In the genomic region with DNA sequence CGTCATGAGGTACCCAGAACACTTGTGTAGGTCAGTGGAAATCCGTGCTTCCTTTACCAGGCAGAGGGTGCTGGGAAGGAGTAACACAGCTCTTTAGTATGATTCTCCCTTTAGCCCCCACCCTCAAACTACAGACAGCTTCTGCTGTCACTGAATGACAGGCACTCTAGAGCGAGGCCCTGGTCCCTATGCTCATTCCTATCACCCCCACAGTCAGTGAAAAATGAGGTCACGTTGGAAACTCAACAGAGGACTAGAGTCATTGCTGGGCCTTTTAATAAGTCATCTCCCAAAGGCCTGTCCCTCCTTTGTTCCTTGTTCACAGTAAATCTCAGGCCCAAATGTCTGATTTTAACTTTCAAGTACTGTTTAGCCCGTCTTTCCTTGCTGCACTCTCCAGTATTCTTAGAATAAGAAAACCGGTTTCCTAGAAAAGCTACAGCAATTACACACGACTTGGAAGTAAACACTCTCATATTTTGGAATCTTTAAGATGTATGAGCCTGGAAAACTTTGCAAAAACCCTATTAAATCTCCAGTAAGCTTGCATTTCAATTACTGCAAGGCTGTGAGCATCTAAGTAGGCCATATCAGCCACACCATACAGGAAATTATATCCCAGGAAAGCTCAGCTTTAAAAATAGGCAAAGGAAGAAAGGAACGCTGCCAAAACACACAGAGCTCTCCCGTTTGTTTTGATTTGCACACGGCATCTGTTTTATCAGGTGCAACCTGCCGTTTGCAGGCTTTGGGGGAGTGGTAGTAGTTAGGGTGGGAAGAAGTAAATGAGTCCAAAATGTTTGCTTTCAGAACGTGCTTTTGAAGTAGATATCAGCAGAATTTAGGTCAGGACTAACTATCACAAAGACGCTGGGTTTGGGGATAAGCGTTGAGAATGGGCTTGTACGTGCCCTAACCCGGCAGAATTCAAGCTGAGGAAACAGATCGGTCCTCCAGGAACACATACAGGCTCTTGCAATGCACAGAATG, we compare ENCODE assay signal across 10 mouse cellular contexts. TPM values are rescaled to one million over a fixed set of nuclear protein-coding genes. Genes with fewer than 3 reads are reported as not detected.
DNase-seq lines count a peak whose midpoint lies in the region; ATAC-seq lines count a peak whose summit lies in the region.
"Had no signal": no experiment of that assay in that cellular context is flagged by ENCODE, and none has a peak within 500 bp of the region (broad histone marks: within the 10 kb centered on the region; RNA-seq: fewer than 3 reads in every experiment).

No protein-coding gene starts in this region.

- H3K4me2 ChIP-seq in hindbrain, embryonic 11.5 days (replicated peaks; ENCODE audit: low read depth, low read length): no peak overlapping the region
- peak overlapping the region; percentile 2; the same call in 1 of the 2 replicates for H3K4me2 ChIP-seq in heart, embryonic 11.5 days
- H3K4me2 ChIP-seq in liver, embryonic 11.5 days: no peak overlapping the region
- H3K4me2 ChIP-seq: neural tube, embryonic 12.5 days had no signal

- H3K4me1 ChIP-seq in hindbrain, embryonic 10.5 days (replicated peaks): peaks cover 25% of the 10 kb centered on the region
- peaks cover 3% of the 10 kb centered on the region; the same call in 1 of the 2 replicates for H3K4me1 ChIP-seq in hindbrain, embryonic 11.5 days (replicated peaks; ENCODE audit: control insufficient read depth, insufficient read depth, low read length)
- peaks cover 21% of the 10 kb centered on the region for H3K4me1 ChIP-seq in heart, embryonic 11.5 days (ENCODE audit: control insufficient read depth, insufficient read depth, low read length)
- peaks cover 11% of the 10 kb centered on the region for H3K4me1 ChIP-seq in liver, embryonic 11.5 days (replicated peaks; ENCODE audit: control insufficient read depth, insufficient read depth, low read length)

- H3K27me3 ChIP-seq in hindbrain, embryonic 10.5 days (ENCODE audit: insufficient read depth, poor library complexity, severe bottlenecking): no peaks in the 10 kb centered on the region
- no peaks in the 10 kb centered on the region for H3K27me3 ChIP-seq in hindbrain, embryonic 11.5 days (ENCODE audit: control insufficient read depth, insufficient read depth, low read length)
- no peaks in the 10 kb centered on the region for H3K27me3 ChIP-seq in heart, embryonic 11.5 days (ENCODE audit: control insufficient read depth, insufficient read depth, low read length)
- H3K27me3 ChIP-seq in liver, embryonic 11.5 days (replicated peaks; ENCODE audit: control insufficient read depth, insufficient read depth, low read length): no peaks in the 10 kb centered on the region
- H3K27me3 ChIP-seq: CH12.LX; neural tube, embryonic 12.5 days had no signal

- no peak for ATAC-seq in hindbrain, embryonic 11.5 days (ENCODE audit: low FRiP score)
- ATAC-seq in heart, embryonic 11.5 days (replicated peaks; ENCODE audit: insufficient number of reproducible peaks, low FRiP score, low TSS enrichment): no peak
- 0 out of 2 replicates have a peak, but pooled peaks have one; percentile 54 for ATAC-seq in liver, embryonic 11.5 days (replicated peaks; ENCODE audit: low FRiP score)

- H3K27ac ChIP-seq in hindbrain, embryonic 10.5 days: peak overlapping the region; percentile 53; the same call in 1 of the 2 replicates
- H3K27ac ChIP-seq in hindbrain, embryonic 11.5 days (ENCODE audit: low read depth, low read length): no peak overlapping the region
- H3K27ac ChIP-seq in heart, embryonic 11.5 days (ENCODE audit: low read depth, low read length): peak overlapping the region; percentile 75
- peak overlapping the region; percentile 8; the same call in 1 of the 2 replicates for H3K27ac ChIP-seq in liver, embryonic 11.5 days (ENCODE audit: low read depth, low read length)
- H3K27ac ChIP-seq: neural tube, embryonic 12.5 days had no signal

- H3K4me3 ChIP-seq in hindbrain, embryonic 10.5 days: no peak overlapping the region
- no peak overlapping the region for H3K4me3 ChIP-seq in hindbrain, embryonic 11.5 days (ENCODE audit: low read depth, low read length)
- no peak overlapping the region for H3K4me3 ChIP-seq in heart, embryonic 11.5 days (ENCODE audit: low read depth, low read length)
- H3K4me3 ChIP-seq in liver, embryonic 11.5 days (ENCODE audit: low read depth, low read length): no peak overlapping the region
- H3K4me3 ChIP-seq: neural tube, embryonic 12.5 days had no signal

- 68% methylated on average over 17 of the region's 17 CpGs for WGBS in hindbrain, embryonic 10.5 days
- 65% methylated on average over 17 of the region's 17 CpGs for WGBS in hindbrain, embryonic 11.5 days
- 23% methylated on average over 17 of the region's 17 CpGs for WGBS in heart, embryonic 11.5 days (ENCODE audit: insufficient replicate concordance)
- 41% methylated on average over 17 of the region's 17 CpGs for WGBS in liver, embryonic 11.5 days

- no peak overlapping the region for H3K9ac ChIP-seq in hindbrain, embryonic 11.5 days (ENCODE audit: low read depth, low read length)
- no peak overlapping the region for H3K9ac ChIP-seq in heart, embryonic 11.5 days (ENCODE audit: low read depth, low read length)
- H3K9ac ChIP-seq in liver, embryonic 11.5 days (ENCODE audit: low read depth, low read length): no peak overlapping the region
- H3K9ac ChIP-seq: neural tube, embryonic 12.5 days had no signal

- no peaks in the 10 kb centered on the region for H3K36me3 ChIP-seq in hindbrain, embryonic 10.5 days
- no peaks in the 10 kb centered on the region for H3K36me3 ChIP-seq in hindbrain, embryonic 11.5 days (ENCODE audit: control insufficient read depth, insufficient read depth, low read length)
- H3K36me3 ChIP-seq in heart, embryonic 11.5 days (ENCODE audit: control insufficient read depth, insufficient read depth, low read length): no peaks in the 10 kb centered on the region
- H3K36me3 ChIP-seq in liver, embryonic 11.5 days (ENCODE audit: control insufficient read depth, insufficient read depth, low read length): no peaks in the 10 kb centered on the region
- H3K36me3 ChIP-seq: neural tube, embryonic 12.5 days had no signal

- no peak for DNase-seq in hindbrain, embryonic 10.5 days (ENCODE audit: low spot score)
- DNase-seq in hindbrain, embryonic 11.5 days (ENCODE audit: low spot score): no peak
- peak; percentile 74 for DNase-seq in cerebellum, adult 8-10 months
- no peak for DNase-seq in liver, embryonic 11.5 days (ENCODE audit: low spot score)
- peak; percentile 65 for DNase-seq in telencephalon, adult 2 months (ENCODE audit: low read depth, low spot score)
- DNase-seq in thymus, postnatal 36 days: no peak
- no peak for DNase-seq in thymus, postnatal 0 days (ENCODE audit: low spot score)

- no peaks in the 10 kb centered on the region for H3K9me3 ChIP-seq in hindbrain, embryonic 10.5 days
- no peaks in the 10 kb centered on the region for H3K9me3 ChIP-seq in hindbrain, embryonic 11.5 days (ENCODE audit: control insufficient read depth, low read length)
- H3K9me3 ChIP-seq in heart, embryonic 11.5 days (replicated peaks; ENCODE audit: control insufficient read depth, low read length): no peaks in the 10 kb centered on the region
- no peaks in the 10 kb centered on the region for H3K9me3 ChIP-seq in liver, embryonic 11.5 days (ENCODE audit: control insufficient read depth, low read length)
- H3K9me3 ChIP-seq: neural tube, embryonic 12.5 days had no signal

RNA-seq across cellular contexts. Expression of gene Jmjd1c, which starts 39.8 kb away (rescaled TPM):
- polyA plus RNA-seq in hindbrain, embryonic 10.5 days (2016; fragmentation: Nextera tagmentation; extraction: Ambion mirVana): 32.7 and 36.7 TPM in 2 replicates
- polyA plus RNA-seq in hindbrain, embryonic 11.5 days (2014; fragmentation: Nextera tagmentation; extraction: Ambion mirVana): 55.0 and 63.8 TPM in 2 replicates
- 31.7 and 39.5 TPM in 2 replicates for polyA plus RNA-seq in heart, embryonic 11.5 days (2014; fragmentation: Nextera tagmentation; extraction: Ambion mirVana)
- 26.0 and 31.6 TPM in 2 replicates for polyA plus RNA-seq in liver, embryonic 11.5 days (2014; fragmentation: Nextera tagmentation; extraction: Ambion mirVana)
- 53.5 and 61.4 TPM in 2 replicates for polyA plus RNA-seq in thymus, postnatal 0 days (2015; fragmentation: Nextera tagmentation; extraction: Ambion mirVana)

RNA-seq across cellular contexts. Expression of gene Reep3, which starts 40.6 kb away (rescaled TPM):
- polyA plus RNA-seq in hindbrain, embryonic 10.5 days (2016; fragmentation: Nextera tagmentation; extraction: Ambion mirVana): 34.7 and 35.1 TPM in 2 replicates
- 46.4 and 53.8 TPM in 2 replicates for polyA plus RNA-seq in hindbrain, embryonic 11.5 days (2014; fragmentation: Nextera tagmentation; extraction: Ambion mirVana)
- polyA plus RNA-seq in heart, embryonic 11.5 days (2014; fragmentation: Nextera tagmentation; extraction: Ambion mirVana): 21.5 and 23.7 TPM in 2 replicates
- polyA plus RNA-seq in liver, embryonic 11.5 days (2014; fragmentation: Nextera tagmentation; extraction: Ambion mirVana): 11.5 and 12.4 TPM in 2 replicates
- 18.1 and 18.2 TPM in 2 replicates for polyA plus RNA-seq in thymus, postnatal 0 days (2015; fragmentation: Nextera tagmentation; extraction: Ambion mirVana)

Comparison
In these comparisons a context has a peak if more than half of its experiments do, and no peak if none do; other contexts are left out.
1. DNase-seq: peak in cerebellum, adult 8-10 months (single experiment) and telencephalon, adult 2 months (single experiment); none in hindbrain, embryonic 10.5 days (single experiment), hindbrain, embryonic 11.5 days (single experiment), liver, embryonic 11.5 days (single experiment), thymus, postnatal 36 days (0 of 2) and thymus, postnatal 0 days (single experiment).